Mouse (Mus musculus): ENCODE measurements around the gene Sys1.

Gene Sys1

DNA sequence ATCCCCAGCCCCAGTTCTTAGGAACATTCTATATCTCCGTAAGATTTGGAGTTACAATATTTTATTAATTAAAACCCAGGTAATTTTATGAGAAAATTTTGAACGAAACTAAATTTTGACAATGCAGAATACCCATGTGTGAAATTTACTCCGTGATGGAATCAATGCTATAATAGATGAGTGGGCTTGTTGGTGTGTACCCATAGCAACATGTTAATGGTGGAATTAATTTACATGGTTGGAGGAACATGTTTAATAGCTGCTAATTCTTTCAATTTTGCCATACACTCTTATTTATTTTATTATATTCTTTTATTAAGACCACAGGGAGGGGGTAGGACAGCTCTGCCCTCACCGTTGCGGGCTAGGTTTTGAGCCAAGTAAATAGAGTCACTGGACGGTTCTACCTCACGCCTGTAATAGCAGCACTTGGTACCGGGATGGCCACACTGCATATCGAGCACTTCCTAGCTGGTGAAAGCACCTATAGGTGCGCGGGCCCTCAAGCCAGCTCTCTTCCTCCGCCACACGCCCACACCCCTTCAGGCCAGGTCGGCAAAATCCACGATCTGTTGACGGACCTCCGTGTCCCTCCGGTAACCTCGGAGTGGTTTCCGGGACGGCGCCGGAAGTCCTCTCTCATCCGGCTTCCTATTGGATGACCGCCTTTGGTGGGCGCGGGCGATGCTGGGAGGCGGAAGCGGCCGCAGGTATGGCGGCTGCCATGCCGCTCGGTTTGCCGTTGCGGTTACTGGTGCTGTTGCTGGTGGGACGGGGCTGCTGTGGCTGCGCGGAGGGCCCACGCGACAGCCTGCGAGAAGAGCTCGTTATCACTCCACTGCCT lies 40.3 kb downstream of the Sys1 start, which contains the start of gene Pigt:
TSS of gene Pigt (plus strand) at position 674 of the 844 bp plus-strand sequence.
- in situ Hi-C loops (cut with MboI) = loop anchor here (5.0 kb wide), 1 partner anchor 35 kb away; the partner anchor contains the start of gene Gm20458

DNA sequence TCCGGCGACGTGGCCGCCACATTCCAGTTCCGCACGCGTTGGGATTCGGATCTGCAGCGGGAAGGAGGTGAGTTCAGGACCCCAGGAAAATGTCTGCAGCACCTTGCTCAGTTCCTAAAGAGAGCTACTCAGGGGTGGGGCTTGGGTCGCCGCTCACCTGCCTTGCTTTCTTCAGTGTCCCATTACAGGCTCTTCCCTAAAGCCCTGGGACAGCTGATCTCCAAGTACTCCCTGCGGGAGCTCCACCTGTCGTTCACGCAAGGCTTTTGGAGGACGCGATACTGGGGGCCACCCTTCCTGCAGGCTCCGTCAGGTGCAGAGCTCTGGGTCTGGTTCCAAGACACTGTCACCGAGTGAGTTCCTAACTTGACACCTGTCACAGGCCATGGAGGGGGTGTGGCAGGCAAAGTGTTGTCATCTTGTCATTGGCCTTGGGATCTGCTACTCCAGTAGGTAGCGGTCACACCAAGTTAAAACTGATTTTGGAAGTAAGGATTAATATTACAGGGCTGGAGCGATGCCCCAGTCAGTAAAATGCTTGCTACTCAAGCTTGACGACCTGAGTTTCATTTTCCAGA lies 41.0 kb downstream of the Sys1 start:
- in situ Hi-C loops (cut with MboI) = loop anchor here (5.0 kb wide), 1 partner anchor 35 kb away; the partner anchor contains the start of gene Gm20458

DNA sequence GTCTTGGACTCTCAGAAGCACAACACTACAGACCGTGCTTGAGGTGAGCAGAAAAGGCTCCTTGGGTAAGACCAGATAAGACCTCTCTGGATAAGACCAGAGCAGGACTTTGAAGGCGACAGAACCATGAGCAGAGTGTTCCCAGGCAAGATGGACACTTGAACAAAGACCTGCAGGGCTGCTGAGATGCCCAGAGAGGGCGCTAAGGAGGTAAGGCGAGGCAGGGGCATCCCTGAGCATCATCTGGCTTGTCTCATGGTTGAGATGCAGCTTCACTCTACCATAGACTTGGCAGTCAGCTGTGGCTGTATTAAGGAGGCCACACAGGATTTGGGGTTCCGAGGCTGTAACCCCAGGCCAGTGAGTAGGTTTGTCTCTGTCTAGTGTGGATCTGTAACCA lies 42.6 kb downstream of the Sys1 start:
- in situ Hi-C loops (cut with MboI) = loop anchor here (5.0 kb wide), 1 partner anchor 37 kb away; the partner anchor contains the start of gene Gm20458

- in situ Hi-C loops (cut with MboI) = no loop called here
Measured at GRCm38 (mm10) chr2:164500511-164500910, 43.7 kb downstream of the Sys1 start.

DNA sequence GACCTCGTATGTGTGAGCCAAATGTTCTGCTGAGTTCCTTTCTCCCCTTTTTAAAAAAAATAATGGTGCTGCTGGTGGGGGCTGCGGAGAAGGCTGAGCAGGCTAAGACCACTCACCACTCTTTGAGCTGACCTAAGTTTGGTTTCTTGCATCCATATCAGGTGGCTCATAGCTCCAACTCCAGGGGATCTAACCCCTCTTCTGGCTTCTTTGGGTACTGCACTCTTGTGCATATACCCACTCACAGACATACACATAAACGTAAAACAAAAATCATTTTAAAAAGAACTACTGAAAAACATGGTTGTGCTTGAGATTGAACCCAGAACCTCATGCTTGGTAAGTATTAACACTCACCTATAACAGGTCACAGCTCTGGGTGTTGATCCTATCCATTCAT lies 48.2 kb downstream of the Sys1 start:
- in situ Hi-C loops (cut with MboI) = no loop called here

DNA sequence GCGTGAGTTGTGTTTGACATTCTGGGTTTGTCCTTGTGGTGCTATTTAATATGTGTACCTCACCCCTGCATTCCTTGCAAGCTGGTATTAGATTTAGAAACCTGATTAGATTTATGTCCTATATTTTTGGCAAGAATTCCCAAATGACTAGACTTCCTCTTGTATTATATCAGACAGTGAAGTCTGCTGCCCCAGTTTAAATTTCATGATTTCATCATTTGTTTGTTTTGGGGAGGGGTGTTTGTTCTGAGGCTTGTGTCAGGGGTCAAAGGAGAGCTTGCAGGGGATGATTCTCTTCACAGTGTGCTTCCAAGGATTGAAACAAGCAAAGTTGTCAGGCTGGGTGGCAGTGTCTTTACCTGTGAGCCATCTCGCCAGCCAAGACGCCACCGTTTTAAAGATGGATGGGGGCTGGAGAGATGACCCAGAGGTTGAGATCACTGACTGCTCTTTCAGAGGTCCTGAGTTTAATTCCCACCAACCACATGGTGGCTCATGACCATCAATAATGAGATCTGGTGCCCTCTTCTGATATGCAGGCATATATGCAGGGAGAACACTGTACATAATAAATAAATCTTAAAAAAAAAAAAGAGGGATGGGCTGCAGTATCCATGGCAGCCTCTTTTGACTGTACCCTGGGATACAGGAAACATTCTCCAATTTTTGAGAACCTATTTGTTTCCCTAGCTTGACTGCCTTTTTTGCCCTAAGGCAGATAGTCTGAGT lies 49.0 kb downstream of the Sys1 start:
- in situ Hi-C loops (cut with MboI) = no loop called here

- in situ Hi-C loops (cut with MboI) = no loop called here
Measured at GRCm38 (mm10) chr2:164507811-164508210, 51.0 kb downstream of the Sys1 start.

GRCm38 (mm10) chr2:164510621-164511190 lies 53.9 kb downstream of the Sys1 start:
- in situ Hi-C loops (cut with MboI) = no loop called here

- in situ Hi-C loops (cut with MboI) = no loop called here
Measured at GRCm38 (mm10) chr2:164512121-164512909, 55.6 kb downstream of the Sys1 start.

DNA sequence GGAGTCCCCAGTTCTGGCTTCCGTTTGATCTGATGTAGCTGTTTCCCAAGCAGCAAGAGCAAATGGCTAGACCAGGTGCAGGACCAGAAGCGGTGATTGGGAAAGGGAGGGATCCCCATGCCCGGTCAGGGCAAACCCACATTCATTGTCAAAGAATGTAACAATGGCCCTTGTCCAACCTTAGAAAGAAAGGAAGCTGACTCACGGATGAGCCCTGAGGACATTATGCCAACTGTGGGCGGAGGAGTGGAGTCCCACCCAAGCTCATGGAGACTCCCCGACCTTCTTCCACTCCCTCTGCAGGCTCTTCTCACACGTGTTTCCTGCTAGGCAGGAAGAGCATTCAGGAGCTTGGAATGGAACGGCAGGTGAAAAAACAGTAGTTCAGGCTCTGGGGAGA lies 56.6 kb downstream of the Sys1 start:
- in situ Hi-C loops (cut with MboI) = no loop called here

GRCm38 (mm10) chr2:164514916-164515315 lies 58.2 kb downstream of the Sys1 start:
- in situ Hi-C loops (cut with MboI) = loop anchor here (5.0 kb wide), 1 partner anchor 98 kb away; no protein-coding TSS in a partner anchor

GRCm38 (mm10) chr2:164515897-164516296 lies 59.1 kb downstream of the Sys1 start:
- in situ Hi-C loops (cut with MboI) = loop anchor here (5.0 kb wide), 1 partner anchor 99 kb away; no protein-coding TSS in a partner anchor

GRCm38 (mm10) chr2:164516592-164516991 lies 59.8 kb downstream of the Sys1 start:
- in situ Hi-C loops (cut with MboI) = loop anchor here (5.0 kb wide), 1 partner anchor 99 kb away; no protein-coding TSS in a partner anchor

- in situ Hi-C loops (cut with MboI) = loop anchor here (5.0 kb wide), 1 partner anchor 100 kb away; no protein-coding TSS in a partner anchor
Measured at GRCm38 (mm10) chr2:164517485-164518221, 60.9 kb downstream of the Sys1 start.

DNA sequence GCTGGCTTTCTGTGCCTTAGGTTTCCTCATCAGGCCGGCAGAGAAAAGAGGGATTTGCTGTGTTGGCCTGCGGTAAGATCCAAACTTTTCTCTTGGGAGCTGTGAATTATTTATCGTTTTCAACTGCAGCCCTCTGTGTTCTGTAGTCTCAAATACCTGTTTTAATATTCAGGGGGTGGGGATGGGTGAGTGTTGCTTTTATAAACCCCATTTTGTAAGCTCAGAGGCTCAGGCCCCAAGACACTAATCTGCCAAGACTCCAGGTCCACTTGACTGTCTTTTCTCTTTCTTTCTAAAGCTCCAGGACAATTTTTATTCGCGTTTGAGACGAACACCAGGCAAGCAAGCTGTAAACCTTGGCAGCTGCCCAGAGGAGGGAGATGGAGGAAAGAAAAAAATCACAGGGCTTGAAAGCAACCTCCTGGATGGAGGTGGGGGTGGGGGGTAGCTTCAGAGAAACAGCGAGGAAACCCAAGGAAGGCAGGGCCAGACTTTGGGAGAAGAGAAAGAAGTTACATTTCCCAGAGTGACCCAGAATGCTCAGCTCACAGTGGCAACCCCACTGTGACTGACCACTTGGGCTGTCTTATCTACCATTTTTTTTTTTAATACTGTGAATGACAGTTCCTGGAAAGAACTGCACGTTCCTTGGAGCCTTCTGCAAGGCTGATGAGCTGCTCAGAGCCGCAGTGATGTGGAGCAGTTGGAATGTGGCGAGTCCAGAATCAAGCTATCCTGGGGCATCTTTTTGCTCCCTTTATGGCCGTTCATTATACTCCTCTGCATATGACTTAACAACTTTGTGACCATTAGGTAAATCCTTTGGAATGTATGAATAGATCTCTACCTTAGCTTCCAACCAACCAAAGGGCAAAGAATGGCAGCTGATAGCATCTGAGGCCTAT lies 61.8 kb downstream of the Sys1 start:
- in situ Hi-C loops (cut with MboI) = loop anchor here (5.0 kb wide), 1 partner anchor 101 kb away; no protein-coding TSS in a partner anchor

DNA sequence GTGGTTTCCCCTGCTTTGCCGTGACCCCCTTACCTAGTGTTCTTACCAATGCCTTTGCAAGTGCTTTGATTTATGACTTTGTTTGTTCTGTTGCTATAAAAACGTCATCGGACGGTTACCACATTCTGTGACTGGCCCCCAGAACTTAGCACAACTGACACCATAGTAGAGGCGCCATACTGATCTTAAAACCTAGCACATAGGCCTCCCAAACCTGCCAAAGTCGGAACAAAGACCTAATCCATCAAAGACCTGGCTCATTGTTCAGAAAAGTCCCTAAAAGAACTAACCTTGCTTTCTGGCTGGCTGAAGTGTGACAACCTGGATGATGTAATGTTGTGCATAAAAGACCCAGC lies 62.4 kb downstream of the Sys1 start:
- in situ Hi-C loops (cut with MboI) = loop anchor here (5.0 kb wide), 1 partner anchor 102 kb away; no protein-coding TSS in a partner anchor

- in situ Hi-C loops (cut with MboI) = no loop called here
Measured at GRCm38 (mm10) chr2:164520782-164521181, 64.0 kb downstream of the Sys1 start.

DNA sequence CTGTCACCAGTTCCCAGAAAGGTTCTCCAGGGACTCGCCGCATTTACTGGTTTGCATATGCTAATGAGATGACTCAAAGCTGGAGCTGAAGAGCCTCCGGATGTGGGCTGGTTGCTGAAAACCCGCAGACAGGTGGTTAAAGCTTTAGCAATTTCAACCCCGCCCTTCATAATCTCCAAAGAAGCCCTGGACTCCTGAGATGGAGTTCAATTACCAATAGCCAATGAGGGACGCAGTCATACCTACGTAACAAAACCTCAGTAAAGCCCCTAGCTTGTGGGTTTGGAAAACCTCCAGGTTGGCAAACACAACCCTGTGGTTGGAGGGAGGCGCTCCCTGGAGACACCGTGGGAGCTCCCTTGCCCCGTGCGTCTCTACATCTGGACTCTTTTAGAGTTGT lies 65.1 kb downstream of the Sys1 start:
- in situ Hi-C loops (cut with MboI) = no loop called here

GRCm38 (mm10) chr2:164522280-164522679 lies 65.5 kb downstream of the Sys1 start:
- in situ Hi-C loops (cut with MboI) = no loop called here

All from mature B cell (primary cell).